In genomic region chr14:33189849-33190423, GRCm38 (mm10) we compare ENCODE assay signal across 17 mouse cellular contexts.
"Had no signal": no experiment of that assay in that cellular context is flagged by ENCODE, and none has a peak within 500 bp of the region (broad histone marks: within the 10 kb centered on the region; RNA-seq: fewer than 3 reads in every experiment).

No protein-coding gene starts in this region.

- H3K4me2 ChIP-seq: kidney, embryonic 15.5 days; liver, embryonic 12.5 days; lung, embryonic 15.5 days; midbrain, embryonic 11.5 days; midbrain, embryonic 15.5 days; neural tube, embryonic 12.5 days had no signal

- H3K27ac ChIP-seq: kidney, embryonic 15.5 days; limb, embryonic 10.5 days; liver, embryonic 12.5 days; lung, embryonic 15.5 days; midbrain, embryonic 15.5 days; neural tube, embryonic 12.5 days had no signal

- H3K9me3 ChIP-seq: kidney, embryonic 15.5 days; limb, embryonic 10.5 days; liver, embryonic 12.5 days; lung, embryonic 15.5 days; megakaryocyte, embryonic 14.5 days; midbrain, embryonic 15.5 days; neural tube, embryonic 12.5 days had no signal

- H3K4me1 ChIP-seq: kidney, embryonic 15.5 days; liver, embryonic 12.5 days; lung, embryonic 15.5 days; midbrain, embryonic 15.5 days; neural tube, embryonic 12.5 days had no signal

- DNase-seq: kidney, adult 2 months; kidney, postnatal 25 days; layer of hippocampus, adult 9-11 months; layer of hippocampus, postnatal 36 days; lung, postnatal 14 days; retina, postnatal 1 day; right cerebral cortex, postnatal 4 days; thymus, postnatal 25 days had no signal

- H3K9ac ChIP-seq: kidney, embryonic 15.5 days; liver, embryonic 12.5 days; lung, embryonic 15.5 days; midbrain, embryonic 15.5 days; neural tube, embryonic 12.5 days had no signal

- H3K36me3 ChIP-seq: kidney, embryonic 15.5 days; limb, embryonic 10.5 days; liver, embryonic 12.5 days; lung, embryonic 15.5 days; midbrain, embryonic 15.5 days; neural tube, embryonic 12.5 days had no signal

- ATAC-seq: intestine, embryonic 16.5 days; liver, embryonic 12.5 days; midbrain, embryonic 15.5 days had no signal

- H3K4me3 ChIP-seq: kidney, embryonic 15.5 days; limb, embryonic 10.5 days; liver, embryonic 12.5 days; lung, embryonic 15.5 days; megakaryocyte, embryonic 14.5 days; midbrain, embryonic 15.5 days; neural tube, embryonic 12.5 days had no signal

- H3K27me3 ChIP-seq: kidney, embryonic 15.5 days; liver, embryonic 12.5 days; lung, embryonic 15.5 days; midbrain, embryonic 15.5 days; neural tube, embryonic 12.5 days had no signal
